Mouse (Mus musculus): Measurements from ENCODE around the gene Cdh18.
"Not testable (repeated sequence)": the region's sequence is repeated elsewhere in the genome, so short reads cannot be mapped to it uniquely, and the experiment has no call there.

Cdh18 gene

DNA sequence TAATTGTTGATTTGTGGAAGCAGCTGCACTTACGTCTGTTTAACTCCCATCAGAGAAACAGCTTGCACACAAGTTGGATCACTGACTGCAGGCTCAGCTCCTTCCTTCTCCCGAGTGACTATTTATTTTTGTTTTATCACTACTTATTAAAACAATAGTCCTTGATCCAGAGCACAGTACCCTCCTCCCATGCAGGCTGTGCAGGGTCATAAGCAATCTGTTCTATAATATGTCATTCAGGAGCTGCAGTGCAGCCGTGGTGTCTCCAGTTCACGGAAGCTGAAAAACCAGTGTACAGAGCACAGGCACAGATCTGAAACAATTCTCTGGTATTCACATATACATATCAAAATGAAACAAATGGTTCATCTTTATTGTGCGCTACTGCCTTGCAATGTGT, 625.8 kb downstream of the Cdh18 start:
- DNase-seq (ENCODE audit: low spot score in 2 of 2) = no peak

DNA sequence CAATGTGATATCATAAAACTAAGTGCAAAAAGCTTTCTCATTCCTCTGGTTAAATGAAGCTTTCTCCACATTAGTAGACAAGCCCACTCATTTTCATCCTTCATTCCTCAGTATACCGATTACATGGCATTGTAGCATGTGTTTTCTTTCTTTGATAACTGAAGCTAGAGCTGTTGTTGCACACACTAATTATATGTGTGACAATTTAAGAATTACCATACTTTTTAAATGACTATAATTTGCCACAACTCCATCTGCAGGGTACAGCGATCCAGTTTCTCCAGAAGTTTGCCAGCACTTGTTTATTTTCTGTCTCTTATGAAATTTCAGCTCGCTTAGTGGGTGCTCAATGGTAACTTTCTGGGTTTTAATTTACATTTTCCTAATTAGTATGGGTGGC, 663.2 kb downstream of the Cdh18 start:
- no peak for DNase-seq (ENCODE audit: low spot score in 2 of 2)

DNA sequence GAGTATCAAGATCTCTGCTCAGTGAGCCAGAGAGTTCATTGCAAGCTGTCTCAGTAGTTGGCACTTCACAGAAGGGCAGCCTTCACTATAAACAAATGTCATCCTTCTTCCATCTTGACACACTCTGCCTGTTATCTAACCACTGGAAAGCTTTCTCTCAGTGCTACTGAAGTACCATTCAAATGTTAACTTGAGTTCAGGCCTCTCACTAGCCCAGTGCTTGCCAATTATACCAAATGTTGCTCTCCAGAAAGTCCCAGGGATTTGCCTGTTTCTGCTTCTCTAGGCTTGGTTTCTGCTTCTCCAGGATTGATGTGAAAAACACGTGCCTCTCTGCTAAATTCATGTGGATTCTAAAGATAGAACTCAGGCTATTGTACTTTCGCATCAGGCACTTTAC, 681.8 kb downstream of the Cdh18 start:
- no peak for DNase-seq (ENCODE audit: low spot score in 2 of 2)

DNA sequence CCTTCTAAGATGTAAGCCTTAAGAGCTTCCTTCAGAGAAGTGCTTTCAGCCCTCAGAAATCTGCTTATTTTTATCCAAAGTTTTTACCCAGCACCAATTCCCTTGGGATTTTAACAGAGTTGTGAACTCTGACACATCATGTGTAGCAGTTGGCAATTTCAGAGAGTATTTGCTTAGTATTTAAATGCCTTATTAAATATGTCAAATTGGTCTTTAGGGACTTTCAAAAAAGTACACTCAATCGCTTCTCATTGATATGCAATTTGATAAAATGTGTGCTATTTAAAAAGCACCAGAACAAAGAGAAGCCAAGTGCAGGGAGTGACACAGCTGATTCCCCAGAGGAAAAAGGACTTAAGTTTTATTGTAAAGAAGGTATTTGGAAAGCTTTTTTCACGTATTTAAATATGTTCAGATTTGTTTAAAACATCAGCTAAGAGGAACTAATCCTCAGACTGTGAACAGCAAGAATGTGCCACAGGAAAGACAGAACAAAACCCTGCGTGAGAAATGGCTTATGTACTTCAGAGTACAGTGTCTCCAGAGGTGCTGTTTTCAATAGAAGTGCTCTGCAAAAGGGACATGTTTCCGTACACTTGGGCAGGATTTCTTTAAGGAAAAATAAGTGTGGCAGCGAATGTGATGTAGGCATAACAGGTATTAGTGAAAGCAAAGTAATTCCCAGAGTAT, 709.1 kb downstream of the Cdh18 start:
- no peak for DNase-seq (ENCODE audit: low spot score in 2 of 2)

DNA sequence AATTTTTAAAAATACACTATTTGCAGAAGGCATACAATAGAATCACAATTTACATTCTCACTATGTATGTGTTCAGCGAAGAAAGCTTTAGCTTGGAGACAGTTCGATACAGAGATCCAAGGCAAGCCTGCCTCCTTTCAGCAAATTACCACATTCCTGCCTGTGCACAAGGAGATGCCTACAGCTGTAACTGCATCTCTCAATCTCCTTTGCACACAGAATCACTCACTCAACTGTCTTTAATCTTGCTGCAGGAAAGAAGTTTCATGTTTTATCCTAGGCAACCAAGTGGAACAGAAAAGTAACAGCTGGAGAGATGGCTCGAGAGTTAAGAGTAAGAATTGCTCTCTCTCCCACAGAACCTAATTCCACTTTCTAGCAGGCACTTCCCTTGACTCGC, 729.6 kb downstream of the Cdh18 start:
- no peak for DNase-seq (ENCODE audit: low spot score in 2 of 2)

DNA sequence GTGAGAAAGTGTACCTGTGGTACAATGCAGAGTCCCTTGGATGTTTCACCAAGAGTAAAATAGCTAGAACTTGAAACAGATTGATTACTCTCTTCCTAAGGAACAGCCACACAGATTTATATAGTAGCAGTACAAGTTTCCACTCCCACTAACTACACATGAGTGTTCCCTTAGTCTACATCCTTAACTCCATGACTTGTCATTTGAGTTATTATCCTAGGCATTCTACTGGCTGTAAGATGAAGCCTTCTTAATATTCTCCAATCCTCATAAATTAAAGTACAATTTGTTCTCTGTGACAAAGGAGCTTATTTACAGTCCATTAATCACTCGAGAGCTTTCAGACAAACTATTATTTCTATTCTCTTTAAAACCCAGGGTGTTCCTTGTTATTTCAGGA, 756.2 kb downstream of the Cdh18 start:
- DNase-seq (ENCODE audit: low spot score in 2 of 2) = no peak

DNA sequence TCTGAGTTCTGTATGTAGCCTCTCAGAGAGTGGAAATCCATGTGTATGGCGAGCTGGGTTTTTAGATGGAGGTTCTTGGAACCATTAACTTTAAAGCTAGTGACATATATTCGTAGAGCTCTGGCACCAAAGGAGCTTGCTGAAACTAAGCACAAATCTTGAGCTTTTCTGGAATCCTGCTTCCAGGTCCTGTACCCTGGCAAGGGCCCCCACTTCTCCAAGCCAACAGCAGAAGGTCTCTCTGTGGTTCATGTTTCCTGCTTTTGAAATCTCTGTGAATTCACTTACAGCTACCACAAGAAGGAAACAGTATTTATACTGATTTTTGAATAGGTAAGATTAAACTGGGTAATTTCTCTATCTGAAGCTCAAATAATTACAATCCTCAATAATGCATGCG, 767.9 kb downstream of the Cdh18 start:
- DNase-seq (ENCODE audit: low spot score in 2 of 2) = no peak

DNA sequence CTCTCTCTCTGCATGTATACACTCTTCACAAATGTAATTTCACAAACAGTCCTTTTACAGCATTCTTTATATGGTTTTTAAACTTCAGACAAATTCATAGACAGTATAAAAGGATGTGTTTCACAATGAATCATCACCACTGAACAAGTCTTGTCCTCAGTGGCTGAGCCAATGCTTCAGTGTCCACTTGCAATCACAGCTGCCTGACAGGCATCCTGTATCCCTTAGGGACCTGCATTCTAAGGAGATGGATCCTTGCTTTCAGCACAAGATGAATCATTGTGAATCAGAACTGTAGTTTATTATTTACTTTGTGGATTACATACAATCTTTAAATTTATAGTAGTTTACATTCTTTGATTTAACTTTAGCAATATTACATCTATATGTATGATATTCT, 768.6 kb downstream of the Cdh18 start:
- DNase-seq (ENCODE audit: low spot score in 2 of 2) = no peak

DNA sequence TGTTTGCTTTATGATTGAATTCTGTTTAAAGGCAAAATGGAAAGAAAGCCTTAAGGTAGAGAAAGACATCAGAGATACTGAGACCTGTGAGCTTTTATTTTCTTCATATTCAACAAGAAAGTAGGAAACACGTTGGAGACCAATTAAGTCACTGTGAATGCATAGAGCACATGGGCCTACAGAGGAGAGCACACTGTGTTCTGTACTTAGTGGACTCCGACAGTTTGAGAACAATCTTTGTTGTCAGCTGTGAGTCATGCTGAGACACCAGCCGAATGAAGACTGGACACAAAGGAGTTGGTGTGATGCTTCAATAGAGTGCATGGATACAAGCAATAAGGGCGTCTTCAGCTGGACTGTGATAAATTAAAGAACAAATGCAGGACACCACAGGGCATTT, 791.5 kb downstream of the Cdh18 start:
- DNase-seq (ENCODE audit: low spot score in 2 of 2) = not testable (repeated sequence)

DNA sequence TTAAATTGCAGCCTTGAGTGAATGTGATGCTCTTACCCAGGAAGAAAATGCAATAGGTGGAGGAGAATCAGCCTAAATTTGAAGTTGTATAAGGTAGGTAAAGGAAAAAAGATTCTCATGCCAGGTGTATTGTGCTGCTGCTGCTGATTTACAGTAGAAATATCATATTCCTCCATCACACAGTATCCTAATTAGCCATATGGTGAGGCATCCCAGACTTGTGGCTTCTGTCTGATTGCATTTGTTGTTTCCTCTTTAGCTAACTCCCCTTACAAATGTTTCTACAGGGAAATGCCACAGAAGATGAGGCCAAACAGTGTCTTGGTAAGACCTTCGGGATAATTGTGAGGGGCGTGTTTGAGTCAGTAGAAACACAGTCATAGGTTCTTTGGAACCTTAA, 802.3 kb downstream of the Cdh18 start:
- DNase-seq (ENCODE audit: low spot score in 2 of 2) = no peak

DNA sequence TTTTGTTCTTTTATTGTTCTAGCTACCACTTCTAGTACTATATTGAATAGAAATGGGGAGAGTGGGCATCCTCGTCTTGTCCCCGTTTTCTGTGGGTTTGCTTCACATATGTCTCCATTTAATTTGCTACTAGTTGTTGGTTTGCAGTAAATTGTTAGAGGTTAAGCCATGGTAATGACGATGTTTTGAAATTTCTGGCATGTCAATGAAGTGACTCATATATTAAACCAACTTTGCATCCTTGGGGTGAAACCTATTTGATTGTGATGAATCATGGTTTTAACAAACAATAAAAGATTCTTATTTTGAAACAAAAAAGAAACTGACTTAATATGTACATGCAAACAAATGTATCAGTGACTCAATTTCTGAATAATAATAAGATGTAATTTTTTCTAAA, 817.5 kb downstream of the Cdh18 start:
- DNase-seq (ENCODE audit: low spot score in 2 of 2) = no peak

DNA sequence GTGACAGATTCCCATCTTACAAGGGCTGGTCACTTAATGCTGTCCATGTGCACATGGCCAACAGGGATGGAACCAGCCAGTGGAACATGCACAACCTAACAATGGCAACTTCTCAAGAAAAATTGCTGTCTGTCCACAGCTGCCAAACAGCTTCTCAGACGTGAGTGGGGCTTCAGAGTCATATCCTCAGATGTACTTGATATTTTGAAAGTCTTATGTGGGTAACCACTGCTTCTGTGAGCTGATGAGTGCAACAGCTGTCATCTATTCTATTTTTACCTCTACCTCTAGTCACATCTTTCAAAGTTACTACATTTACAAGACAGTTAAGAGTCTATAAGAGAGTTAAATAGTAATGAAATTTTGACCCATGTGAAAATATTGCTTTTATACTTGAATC, 818.9 kb downstream of the Cdh18 start:
- DNase-seq (ENCODE audit: low spot score in 2 of 2) = no peak

DNA sequence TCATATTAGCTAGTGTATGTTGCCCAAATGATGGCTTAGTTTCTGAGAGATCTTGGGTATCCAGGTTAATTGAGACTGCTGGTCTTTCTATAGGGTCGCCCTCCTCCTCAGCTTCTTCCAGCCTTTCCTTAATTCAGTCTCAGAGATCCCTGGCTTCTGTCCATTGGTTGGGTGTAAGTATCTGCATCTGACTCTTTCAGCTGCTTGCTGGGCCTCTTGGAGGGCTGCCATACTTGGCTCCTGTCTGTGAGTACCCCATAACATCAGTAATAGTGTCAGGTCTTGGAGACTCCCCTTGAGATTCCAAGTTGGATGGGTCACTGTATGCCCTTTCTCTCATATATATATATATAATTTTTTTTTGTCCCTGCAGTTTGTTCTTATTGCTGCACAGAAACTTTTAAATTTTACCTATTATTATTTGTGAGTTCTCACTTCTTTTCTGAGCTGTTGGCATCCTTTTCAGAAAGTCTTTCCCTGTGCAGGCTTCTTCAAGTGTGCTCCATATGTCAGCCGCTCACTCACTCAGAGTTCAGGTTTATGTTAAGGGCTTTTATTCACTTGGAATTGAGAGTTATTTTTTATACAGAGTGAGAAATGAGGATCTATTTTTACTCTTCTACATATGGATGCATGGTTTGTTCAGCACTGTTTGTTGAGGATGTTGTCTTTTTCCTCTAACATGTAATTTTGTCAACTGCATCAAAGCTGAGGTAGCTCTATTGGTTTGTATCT, 829.4 kb downstream of the Cdh18 start:
- no peak for DNase-seq (ENCODE audit: low spot score in 2 of 2)

DNA sequence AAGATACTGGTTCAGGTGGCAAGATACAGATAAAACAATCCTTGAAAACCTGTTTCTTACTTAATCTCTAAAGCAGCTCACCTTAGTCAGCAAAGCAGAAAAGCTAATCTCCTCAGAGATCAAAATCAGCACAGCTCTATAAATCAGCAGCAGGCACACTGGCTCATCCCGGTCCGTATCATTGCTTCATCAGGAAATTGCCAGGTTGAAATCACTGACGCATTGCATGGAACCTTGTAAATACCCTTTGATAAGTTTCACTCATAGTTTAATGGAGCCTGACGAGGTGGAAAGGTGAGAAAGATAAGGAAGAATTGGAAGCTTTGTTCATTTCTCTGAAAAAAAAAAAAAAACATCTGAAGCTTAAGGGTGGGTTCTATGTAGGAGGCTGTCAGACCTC, 837.0 kb downstream of the Cdh18 start:
- DNase-seq (ENCODE audit: low spot score in 2 of 2) = no peak

DNA sequence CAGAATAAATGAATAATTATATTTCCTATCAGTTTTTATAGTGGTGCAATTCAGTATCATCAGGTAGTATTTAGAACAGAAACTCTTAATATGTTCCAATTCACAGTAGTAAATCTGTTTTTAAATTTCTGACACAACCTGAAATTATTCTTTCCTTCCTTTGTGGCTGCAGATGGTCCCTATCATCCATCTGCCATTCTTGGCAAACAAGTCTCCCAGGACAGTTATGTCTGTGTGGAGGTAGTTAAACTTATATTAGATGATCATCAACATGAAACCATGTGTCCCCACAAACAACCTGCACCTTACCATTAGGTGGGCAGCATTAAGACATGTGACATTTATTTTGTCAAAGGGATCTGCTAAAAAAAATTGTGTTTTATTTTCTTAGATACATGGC, 847.8 kb downstream of the Cdh18 start:
- no peak for DNase-seq (ENCODE audit: low spot score in 2 of 2)

DNA sequence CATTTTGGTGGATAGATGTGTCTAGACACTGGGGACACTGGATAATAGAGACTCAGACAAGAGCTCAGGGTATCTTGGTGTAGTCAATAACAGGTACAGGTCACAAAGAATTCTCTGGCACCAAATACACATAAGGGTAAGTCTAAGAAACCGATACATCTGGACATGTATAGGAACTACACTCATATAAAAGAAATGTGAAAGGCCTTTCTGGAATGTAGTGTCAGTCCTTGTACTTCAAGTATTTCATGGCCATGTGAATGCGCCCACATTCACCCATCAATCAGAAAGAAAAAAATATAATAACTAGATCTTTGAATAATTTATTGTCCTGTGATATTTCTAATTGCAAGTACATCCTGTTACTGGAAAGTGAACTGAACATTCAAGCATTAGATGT, 855.0 kb downstream of the Cdh18 start:
- no peak for DNase-seq (ENCODE audit: low spot score in 2 of 2)

DNA sequence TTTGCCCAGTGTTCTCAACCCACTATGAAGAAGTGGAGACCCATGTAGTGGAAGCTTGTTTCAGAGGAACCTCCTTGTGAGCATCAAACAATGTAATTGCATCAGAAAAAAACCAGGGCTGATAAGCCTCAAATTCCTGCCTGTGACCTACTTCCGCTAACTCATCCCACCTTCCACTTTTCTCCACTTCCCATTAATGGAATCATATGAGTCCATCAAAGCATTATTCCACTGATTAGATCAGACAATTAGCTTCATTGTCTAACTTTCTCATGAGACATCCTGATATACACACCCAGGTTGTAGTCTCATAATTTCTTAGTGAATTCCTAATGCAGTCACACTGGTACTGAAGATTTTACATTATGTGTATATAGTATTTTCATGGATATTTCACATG, 859.4 kb downstream of the Cdh18 start:
- no peak for DNase-seq (ENCODE audit: low spot score in 2 of 2)

DNA sequence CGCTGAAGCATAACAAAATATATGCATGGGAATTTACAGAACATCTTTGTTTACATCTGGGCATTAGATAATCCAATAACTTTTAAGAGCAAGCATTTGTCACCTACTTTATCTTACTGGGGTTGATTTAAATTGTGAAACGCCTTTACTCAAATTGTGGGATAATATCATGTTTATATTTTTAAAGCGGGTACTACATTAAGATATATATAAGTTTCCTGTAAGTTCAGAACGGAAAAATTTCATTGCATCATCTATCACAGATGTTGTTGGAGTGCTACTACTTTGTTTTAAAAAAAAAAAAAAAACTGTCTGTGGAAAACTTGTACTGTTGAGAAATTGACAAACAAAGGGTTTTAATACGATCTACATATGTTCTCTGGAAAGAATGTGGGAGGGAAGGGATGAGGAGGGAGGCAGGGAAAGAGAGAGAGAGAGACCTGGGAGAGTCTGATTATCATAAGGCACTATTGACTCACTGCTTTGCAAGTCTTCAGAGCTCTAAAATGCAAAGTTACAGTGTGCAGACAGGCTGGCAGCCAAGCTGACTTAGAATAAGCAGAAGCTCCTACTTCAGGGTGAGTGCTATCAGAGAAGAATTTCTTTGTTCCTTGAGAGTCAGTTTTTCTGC, 867.7 kb downstream of the Cdh18 start:
- DNase-seq (ENCODE audit: low spot score in 2 of 2) = no peak

DNA sequence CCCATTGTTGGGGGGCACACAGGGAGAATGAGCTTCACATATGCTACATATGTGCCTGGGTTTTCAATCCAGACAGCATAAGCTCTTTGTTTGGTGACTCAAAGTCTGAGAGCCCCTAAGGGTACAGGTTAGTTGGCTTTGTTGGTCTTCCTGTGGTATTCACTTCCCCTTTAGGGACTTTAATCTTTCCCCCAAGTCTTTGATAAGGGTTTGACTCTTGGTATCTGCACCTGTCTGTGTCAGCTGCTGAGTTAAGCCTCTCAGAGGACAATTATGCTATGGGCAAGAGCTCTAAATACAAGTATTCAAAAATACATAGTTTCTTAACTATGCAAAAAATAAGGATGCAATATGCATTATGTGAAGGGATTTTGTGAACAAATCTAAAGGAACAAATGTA, 869.3 kb downstream of the Cdh18 start:
- no peak for DNase-seq (ENCODE audit: low spot score in 2 of 2)

DNA sequence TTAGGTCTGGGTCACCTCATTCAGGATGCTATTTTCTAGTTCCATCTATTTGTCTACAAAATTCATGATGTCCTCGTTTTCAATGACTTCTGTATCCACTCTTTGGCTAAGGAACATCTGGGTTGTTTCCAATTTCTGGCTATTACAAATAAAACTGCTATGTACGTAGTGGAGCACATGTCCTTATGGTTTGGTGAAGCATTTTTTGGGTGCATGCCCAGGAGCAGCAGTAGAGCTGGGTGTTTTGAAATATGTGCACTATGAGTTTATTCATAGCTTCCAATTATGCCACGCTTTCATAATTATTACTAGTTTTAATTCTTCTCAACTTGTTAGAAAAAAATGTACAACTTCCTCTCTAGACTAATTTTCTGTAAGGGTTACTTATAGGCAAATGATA, 871.2 kb downstream of the Cdh18 start:
- no peak for DNase-seq (ENCODE audit: low spot score in 2 of 2)

DNA sequence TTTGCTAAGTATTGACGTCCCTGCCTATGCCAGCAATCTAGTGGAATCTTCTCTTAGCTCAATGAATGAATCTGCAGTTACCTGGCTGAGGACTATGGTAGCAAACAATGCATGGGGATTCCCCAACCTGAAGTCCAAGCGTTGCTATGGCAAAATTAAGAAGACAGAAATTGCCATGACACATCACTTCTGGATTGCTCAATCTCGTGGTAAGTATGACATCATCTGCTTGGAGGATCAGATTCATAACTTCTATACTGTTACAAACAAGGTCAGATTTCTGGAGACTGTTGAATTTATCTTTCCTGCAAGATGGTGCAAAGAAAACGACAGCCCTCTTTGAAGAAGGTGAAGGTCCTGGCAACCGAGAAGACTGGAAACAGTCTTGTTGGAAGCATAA, 881.2 kb downstream of the Cdh18 start:
- DNase-seq (ENCODE audit: low spot score in 2 of 2) = no peak

DNA sequence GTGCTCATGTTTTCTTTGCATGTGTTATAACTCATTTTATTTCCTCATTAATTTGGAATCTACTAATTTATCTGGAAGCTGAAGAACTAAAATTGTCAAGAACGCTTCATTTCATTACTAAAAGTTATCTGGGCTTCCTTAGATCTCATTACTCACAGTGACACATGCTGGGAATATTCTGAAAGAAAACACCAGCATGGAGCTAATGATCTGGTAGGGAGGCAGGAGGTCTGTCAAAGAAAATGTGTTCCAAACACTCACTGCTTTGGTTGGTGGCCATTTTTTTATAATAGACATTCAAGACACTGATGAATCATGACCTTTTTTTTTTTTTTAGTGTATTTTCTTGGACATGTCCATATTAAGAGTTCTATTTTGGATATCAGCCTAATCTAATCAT, 899.7 kb downstream of the Cdh18 start:
- no peak for DNase-seq (ENCODE audit: low spot score in 2 of 2)

DNA sequence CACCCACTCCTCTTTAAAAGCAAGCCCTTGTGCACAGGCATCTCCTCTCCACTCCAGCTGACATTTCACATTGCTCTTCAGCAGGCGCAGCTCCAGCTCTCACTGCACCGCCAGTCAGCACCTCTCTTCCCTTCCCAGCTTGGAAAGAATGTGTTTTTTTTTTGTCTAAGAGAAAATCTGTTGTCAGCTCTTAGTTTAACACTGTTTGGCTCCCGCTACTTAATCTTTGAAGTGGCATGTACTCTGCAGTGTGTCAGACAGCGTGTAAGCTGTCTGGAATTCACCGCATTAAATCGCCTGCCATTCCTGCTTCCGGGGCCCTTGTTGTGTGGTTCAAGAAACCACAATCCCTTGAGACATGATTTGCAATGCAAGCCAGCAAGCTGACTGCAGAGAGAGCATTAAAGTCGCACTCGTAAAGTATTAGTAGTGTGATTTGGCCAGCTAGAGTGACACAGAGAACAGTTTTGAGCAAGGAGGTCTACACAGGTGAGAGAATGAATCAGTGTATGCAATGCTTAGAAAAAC, 903.3 kb downstream of the Cdh18 start:
- DNase-seq (ENCODE audit: low spot score in 2 of 2) = no peak

All from heart, adult 9 months (tissue).